Mouse (Mus musculus) layer of hippocampus, postnatal 14 days (tissue): ENCODE data around the gene Srcap. TPM values are rescaled to one million over a fixed set of nuclear protein-coding genes. Genes with fewer than 3 reads are reported as not detected.

Experiments used
- DNase-seq, 2 experiments: peaks; one replicate each; pipeline ENCODE4 v3.0.0; 2021 to 2022; ENCODE audit warnings: low spot score in 2 of 2, mixed read lengths in 1 of 2
- total RNA-seq, 2 experiments: library from RNA; stranded (reverse); gene quantifications; 2 replicates each; pipeline ENCODE4 v1.2.3; 2021

The Srcap gene
- total RNA-seq, 2 experiments from 2014 or later: 104 to 115 TPM

DNA sequence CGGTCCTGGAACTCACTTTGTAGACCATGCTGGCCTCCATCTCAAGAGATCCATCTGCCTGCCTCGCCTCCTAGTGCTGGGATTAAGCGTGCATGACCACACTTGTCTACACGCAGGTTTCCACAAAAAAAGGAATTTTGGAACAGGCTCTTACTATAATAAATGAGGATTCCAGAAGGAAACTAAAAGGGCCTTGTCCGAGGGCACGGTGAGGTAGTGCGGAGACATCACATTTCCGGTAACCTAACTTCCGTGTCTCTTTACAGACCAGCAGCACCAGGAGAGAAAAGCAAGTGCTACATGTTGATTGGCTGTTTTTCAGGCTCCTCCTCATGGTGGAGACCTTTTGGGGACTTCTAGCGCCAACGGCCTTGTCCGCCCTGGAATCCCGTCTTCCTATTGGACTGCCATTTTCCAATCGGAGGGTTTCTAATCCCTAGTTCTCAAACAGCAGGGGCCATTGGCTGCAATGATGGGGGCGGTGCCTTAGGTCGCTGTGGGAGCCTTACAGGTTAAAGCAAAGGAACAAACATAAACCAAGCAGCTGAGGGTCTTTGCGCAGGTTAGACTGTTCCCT lies 61.2 kb downstream of the Srcap start, which contains the start of gene Phkg2:
Gene Phkg2 (plus strand): TSS at position 446 of the 577 bp plus-strand sequence.
- DNase-seq: peak; percentile 86 to 98

DNA sequence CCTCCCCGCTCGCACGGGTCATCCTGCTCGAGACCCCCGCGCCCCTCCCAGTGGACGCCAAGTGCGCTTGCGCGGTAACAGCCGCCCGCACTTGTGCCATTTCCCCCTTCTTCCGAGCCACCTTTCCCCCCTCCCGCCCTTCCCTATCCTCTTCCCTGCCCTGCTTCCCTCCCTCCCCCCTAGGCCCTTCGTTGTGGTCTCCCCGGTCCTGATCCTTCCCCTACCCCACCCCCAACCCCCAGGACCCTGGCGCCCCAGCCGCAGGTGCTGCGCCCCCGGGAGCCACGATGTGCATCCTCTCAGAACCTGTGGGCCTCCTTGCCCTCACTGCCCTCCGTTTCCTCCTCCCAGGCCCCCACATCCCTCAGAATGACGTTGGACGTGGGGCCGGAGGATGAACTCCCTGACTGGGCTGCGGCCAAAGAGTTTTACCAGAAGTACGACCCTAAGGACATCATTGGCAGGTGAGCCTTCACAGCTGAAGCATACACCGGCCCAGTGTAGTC lies 61.8 kb downstream of the Srcap start:
- DNase-seq: no peak

DNA sequence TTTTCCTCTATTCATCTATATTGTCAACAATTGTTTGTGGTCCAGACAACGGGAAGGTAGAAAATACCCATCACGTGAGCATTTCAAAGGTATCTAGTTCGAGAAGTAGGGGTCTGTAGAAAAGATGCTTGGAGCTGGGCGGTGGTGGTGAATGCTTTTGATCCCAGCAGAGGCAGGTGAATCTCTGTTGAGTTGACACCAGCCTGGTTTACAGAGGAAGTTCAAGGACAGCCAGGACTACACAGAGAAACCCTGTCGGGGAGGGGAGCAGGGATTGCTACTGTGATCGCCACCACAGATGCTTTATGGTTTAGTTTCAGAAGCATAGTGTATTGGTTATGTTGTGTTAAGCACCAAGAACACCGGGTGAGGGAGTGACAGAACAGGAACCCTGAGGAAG lies 62.3 kb downstream of the Srcap start:
- no peak for DNase-seq

DNA sequence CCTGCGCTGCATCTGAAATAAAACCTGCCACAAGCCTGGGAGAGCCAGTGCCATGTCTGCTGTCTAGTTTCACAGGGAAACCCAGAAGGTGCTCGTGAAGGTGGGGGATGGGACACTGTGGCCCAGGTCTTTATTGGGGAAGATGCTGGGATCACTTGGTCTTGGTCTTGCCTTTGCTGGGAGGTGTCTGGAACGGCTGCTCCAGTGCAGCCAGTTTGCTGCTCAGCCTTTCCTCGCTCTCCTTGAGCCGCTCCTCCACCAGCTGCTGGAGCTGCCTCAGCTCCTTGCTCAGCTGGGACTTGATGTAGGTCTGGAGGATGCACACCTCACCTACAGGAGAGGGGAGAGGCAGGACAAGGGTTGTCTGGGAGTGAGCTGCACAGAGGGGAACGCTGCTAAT lies 71.5 kb downstream of the Srcap start:
- no peak for DNase-seq

DNA sequence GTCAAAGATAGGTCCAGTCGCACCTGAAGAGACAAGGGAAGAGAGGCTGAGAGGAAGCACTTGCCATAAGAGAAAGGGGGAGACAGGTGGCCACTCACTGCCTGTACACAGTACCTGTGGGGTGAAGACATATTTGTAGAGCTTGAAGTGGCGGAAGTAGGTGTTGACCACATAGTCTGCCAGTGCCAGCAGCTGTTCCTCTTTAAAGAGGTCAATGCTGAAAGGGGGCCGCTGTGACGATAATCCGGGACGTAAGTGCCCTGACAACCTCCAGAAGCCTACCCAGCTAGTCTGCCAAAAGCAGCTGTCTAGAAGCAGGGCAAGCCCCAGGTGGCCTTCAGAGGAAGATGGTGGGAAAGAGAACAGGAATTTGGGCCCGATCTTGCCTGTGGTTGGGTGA lies 73.2 kb downstream of the Srcap start:
- DNase-seq: no peak

DNA sequence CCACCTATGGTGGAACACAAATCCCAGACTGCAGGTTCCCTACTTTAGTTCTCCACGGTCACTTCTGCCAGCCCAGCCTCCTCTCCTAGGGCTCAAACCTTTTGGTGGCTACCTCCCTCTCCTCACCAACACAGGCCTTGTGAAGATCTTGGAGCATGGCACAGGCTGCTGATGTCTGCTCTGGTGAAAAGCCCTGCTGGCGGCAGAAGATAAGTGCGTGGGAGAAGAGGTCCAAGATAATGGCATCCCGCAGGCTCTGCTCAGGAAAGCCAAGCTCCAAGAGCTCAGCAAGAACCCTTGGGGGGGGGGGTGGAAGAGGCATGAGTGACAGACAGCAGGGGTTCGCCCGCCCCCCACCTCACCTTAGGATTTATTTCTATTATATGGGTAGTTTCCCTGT lies 74.4 kb downstream of the Srcap start:
- DNase-seq: no peak

DNA sequence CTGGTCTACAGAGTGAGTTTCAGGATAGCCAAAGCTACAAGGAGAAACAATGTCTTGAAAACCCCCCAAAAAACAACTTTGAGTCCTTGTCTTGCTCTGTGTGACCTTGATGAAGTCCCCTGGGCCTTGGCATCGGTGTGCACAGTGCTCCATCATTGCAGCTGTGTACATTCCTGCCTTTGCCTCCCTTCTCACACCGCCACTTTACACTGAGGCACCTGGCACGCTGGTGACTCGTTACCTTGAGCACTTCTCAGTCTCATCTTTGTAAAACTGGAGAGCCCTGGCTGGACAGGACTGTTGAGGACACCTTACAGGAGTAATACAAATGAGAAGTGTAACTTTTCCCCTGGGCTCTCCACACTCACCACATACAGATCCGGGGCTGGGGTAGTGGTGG lies 75.4 kb downstream of the Srcap start:
- no peak for DNase-seq

DNA sequence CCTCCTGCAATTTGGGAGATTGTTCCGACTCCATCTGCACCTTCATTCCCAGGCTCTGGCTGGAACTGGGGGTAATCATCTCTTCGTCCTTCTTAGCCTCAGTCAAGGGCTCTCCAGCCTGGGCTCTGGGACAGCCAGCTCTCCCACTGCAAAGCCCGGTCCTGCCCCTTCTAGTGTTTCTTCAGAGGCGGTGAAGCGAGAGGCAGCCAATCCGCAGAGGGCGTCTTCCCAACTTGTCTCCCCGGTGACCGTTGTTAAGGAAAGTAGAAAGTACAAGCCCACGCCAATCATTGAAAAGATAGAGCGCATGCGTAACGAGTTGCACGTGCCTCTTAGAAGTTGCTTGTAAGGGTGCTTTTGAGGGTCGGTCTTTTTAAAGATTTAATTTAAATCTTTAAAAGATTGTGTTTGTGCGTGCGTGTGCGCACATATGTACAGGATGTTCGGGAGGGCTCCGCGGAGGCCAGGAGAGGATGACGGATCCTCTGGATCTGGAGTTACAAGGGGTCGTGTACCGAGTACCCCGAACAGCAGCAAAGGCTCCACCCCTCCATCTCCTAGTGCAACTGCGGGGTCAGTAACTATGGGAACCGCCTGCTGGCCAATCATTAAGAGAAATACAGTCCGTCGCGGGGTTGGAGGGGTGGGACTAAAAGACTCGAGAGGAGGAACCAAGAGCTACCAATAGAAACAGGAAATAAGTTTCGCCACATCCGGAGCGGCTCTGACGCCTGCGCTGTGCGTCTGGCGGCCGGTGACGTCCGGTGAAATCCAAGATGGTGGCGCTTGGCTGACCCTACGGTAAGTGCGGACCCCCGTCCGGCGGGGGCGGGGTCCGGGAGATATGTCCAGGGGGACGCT lies 76.5 kb downstream of the Srcap start, which contains the start of the genes Ccdc189 and Rnf40:
Gene Ccdc189 (minus strand): TSS at position 585 of the 861 bp plus-strand sequence.
Gene Rnf40 (plus strand): TSS at position 757 of the 861 bp plus-strand sequence.
- peak; percentile 95 to 98 for DNase-seq

DNA sequence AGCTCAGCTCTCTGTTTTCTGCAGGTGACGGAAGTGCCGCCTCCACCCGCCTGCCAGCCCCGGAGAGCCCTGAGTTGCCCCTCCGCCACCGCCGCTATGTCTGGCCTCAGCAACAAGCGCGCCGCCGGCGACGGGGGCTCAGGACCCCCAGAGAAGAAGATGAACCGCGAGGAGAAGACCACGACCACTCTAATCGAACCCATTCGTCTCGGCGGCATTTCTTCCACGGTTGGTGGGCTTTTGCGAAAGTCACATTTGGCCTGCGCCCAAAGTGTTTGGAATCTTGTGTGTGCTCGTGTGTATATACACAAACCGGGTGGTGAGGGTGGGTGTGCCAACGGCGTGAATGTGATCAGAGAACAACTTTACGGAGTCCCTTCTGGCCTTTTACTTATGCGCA lies 77.1 kb downstream of the Srcap start:
- no peak for DNase-seq

DNA sequence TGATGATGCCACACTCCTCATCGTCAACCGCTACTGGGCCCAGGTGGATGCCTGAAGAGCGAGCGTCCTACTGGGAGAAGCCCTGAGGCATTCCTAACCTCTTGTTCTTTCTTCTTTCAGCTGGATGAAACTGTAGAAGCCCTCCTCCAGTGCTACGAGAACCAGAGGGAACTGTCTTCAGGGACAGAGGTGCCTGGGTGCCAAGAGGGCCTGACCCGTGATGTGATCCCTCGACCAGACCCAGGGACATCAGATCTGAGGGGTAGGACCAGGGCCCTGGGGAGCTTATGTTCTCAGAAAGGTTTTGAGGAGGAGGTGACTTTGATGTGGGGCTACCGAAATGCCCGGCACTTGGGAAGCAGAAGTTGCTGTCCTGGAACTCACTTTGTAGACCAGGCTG lies 77.9 kb downstream of the Srcap start:
- DNase-seq: no peak

DNA sequence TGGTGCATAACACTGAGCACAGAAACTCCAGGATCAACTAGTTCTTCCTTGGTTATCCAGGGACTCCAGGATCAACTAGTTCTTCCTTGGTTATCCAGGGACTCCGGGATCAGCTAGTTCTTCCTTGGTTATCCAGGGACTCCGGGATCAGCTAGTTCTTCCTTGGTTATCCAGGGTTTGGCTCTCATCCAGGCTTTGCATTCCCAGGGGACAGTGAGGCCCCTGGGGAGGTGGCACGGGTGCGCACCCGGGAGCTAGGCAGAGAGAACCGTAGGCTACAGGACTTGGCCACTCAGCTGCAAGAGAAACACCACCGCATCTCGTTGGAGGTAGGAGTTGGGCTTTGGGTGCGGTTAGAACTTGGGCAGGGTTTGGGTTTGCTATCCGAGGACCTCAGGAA lies 79.3 kb downstream of the Srcap start:
- no peak for DNase-seq

DNA sequence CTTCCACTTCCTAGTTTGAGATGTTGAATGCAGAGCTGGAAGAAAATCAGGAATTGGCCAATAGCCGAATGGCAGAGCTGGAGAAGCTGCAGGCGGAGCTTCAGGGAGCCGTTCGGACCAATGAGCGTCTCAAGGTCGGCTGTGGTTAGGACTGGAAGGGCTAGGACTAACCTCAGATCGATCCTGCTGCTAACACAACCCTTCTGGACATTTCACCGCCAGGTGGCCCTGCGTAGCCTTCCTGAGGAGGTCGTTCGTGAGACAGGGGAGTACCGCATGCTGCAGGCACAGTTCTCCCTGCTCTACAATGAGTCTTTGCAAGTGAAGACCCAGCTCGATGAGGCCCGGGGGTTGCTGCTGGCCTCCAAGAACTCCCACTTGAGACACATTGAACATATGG lies 80.8 kb downstream of the Srcap start:
- no peak for DNase-seq

DNA sequence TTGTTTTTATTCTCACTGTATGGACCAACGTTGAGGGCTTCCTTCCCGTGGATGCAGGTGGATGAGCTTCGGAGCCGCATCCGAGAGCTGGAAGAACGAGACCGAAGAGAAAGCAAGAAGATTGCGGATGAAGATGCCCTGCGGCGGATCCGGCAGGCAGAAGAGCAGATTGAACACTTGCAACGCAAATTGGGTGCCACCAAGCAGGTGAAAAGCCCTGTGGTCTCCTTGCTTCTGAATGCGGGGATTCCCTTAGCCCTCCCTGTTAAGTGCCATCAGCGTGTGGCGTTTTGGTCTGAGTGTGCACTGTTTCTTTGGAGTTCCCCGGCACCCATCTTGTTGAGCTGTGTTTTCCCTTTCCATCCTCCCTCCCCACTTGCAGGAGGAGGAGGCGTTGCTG lies 85.0 kb downstream of the Srcap start:
- no peak for DNase-seq

DNA sequence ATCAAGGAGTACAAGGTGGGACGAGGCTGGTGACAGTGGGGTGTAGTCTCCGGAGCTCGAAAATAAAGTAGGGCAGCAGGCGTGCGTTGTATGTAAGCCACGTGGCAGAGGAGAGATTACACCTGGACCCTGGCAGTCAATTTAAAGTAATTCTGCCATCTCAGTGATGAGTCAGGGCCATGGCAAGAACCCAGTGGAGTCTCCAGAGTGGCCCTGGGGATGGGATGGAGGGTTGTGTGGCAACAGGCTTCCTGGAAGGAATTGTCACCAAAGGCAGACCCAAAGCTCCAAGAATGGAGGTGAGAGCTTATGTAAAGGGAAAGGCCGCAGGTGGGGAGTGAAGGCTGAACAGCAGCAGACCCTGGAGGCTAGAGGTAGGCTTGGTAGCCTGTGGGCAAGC lies 88.8 kb downstream of the Srcap start:
- no peak for DNase-seq

DNA sequence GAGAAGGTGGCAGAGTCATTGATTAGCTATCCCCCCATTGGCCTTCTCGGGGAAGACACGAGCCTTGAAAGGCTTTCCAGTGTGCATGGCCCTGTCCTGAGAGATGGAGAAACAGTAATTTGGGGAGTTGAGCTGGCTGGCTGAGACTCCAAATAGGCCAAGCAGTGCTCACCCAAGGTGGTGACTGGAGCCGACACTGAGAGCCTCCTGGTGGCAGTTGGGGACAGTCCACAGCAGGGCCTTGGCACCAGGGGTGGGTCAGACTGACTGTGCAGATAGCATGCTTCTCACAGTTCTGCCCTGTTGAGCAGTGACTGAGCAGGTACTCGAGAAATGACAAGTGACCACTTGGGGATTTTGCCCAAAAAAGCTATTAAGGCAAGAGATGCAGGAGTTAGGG lies 90.0 kb downstream of the Srcap start:
- DNase-seq: no peak

DNA sequence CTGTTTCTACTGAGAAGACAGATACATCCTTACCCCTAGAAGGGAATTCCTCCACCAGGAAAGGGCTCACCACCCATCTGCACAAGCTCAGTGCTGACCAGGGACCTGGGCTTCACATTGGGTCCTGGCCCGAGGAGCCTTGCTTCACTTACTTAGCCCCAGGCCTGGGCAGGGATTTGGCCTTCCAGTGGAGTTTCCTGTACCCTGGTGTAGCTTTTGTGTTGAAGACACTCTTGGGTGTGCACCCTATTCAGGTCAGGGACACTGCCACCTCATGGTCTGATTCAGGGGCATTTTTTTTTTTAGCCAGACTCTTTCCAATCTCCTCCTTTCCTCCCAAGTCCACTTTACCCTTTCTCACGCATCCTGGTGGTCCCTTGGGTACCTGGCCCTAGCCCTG lies 91.1 kb downstream of the Srcap start:
- no peak for DNase-seq

DNA sequence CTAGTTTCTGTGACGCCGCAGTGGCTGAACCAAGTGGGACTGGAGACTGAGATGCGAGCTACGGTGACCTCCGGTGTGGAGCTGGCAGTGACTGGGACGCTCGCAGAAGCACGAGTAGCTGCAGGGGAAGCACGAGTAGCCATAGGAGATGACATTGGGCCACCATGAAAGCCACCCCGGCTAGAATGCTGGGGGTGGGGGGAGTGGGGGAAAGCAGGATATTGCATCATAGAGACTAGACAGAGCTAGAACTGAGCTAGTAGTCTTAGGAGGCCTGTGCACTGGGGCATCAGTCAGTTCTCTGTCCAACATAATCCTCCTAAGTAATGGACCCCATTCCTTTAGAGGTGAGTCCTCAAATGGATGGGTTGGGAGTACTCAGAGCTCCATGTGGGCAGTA lies 92.5 kb downstream of the Srcap start:
- no peak for DNase-seq

DNA sequence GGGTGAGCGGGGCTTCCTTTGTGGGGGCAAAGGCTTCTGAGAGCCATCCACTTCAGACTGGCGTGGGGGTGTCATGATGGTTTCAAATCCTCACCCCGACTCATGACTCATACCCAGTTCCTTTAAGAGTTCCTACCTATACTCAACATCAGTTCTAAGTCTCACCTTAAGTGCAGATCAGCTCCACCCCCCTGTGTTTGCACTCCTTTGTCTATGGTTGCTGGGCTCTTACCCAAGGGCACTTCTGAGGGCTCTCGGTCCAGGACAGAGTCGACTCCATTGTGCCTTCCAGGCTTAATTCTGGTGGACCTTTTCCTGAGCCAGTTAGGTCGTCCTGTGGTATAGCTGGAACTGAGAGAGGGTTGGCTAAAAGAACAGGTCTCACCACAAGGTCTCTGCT lies 95.4 kb downstream of the Srcap start:
- DNase-seq: no peak
